Mouse (Mus musculus) c-Kit-positive CD71-positive TER-119-positive erythroid progenitor cells, embryonic 14.5 days (primary cell): ENCODE measurements around the gene Anks3.

Experiments used
- DNase-seq: peaks from one replicate; pipeline ENCODE4 v3.0.0-alpha.2; 2013; ENCODE audit warnings: low spot score

The Anks3 gene

DNA sequence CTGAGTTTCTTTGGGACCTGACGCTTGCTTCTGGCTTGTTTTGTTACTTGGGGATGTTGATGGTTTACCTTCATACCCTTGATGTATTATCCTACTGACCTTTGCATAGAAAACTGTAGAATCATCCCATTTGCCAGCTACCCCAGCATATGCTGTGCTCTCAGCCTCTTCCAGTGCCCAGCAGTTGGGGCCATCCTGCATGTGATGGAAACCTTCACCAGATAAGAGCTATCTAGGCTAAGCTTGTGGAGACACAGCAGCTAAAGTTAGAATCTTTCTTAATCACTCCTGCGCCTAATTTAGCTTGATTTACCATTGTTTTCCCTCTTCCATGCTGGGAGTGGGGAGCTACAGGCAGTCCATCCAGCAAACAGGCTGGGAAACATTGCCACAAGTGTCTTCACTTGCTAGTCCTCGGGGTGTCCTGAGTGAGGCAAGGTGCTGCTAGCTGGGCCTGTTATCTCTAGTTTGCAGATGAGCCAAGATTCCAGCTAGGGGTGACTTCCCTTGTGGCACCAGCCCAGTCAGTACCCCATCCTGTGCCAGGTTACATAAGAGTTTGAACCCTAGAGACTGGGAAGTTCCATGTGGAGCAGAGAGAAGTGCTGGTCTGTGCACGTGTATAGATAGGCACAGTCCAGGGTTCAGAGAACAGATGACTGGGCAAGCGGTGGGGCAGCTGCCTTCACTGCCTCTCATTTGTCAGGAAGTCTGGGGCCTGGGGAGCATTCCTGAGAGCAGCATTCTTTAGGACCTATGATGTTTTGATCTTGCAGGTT, 67.6 kb downstream of the Anks3 start:
- no peak for DNase-seq

DNA sequence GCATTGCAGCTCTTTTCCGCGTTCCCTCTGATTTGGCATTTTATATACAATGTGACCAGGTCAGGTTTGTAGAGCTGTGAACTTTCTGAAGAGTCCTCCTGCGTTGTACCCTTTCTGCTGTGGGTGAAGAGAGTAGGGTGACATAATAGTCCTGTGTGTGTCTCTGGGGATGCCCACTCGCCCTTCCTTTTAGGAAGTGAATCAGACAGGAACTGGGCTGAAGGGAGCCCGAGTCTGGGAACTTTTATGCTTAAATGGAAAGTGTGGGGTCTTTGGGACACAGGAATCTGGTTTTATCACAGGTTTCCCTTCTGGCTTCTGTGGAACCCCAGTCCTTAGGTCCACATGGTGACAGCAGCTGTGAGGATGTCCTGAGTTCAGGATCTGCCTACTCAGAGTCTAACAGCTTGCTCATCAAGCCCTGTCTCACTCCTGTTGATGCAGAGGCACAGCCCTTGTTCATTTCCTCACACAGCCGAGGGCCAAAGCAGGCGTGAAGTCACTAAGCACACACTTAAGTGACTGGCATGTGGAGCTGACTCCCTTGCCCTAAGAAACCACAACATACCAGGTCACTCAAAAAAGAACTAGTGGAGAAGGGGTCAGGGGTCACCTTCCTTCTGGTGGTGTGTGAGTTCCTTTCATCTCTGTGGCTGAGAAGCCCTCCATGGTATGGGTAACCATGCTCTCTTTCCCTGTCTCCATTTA, 69.7 kb downstream of the Anks3 start:
- no peak for DNase-seq

DNA sequence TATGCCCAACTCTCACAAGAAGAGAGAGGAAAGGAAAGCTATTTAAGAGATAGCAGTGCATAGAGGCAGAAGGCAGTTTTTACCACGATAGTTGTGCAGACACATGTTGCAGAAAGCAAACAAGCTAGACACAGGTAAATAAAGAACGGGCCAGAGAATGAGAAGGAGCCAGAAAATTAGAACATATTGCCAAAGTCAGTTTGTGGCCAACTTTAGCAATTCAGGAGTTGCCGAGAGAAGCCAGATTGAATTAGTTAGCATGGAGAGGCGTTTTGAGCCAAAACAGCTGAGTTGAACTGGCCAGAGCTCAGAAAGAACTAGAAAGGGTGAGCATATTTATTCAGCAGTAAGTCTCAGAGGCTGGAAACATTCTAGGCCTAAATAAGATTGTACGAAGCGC, 71.8 kb downstream of the Anks3 start:
- no peak for DNase-seq
